Mouse (Mus musculus) heart, postnatal 25 days (tissue): ENCODE measurements at regions not wholly inside any gene's neighbourhood (a gene's known extent, or its start where the extent isn't known, plus 50 kb on each side); places are given as distances from the start of the nearest gene placed in this dataset.
"Not testable (repeated sequence)": the region's sequence is repeated elsewhere in the genome, so short reads cannot be mapped to it uniquely, and the experiment has no call there.

Source experiments
- DNase-seq: peaks from one replicate; pipeline ENCODE4 v3.0.0; 2022; ENCODE audit warnings: low spot score
- intact Hi-C: fragments of 180-260 bp; cut with DNase I; formaldehyde crosslinking; loops from one replicate; pipeline ENCODE4 v1.15.1; 2025

GRCm38 (mm10) chr1:189584831-189585230 is 103.1 kb downstream of the Cenpf start:
- intact Hi-C loops: no loop called here
- no peak for DNase-seq

- no peak for DNase-seq
- intact Hi-C loops: no loop called here
These were observed 106.5 kb downstream of the Cenpf start for GRCm38 (mm10) chr1:189581427-189581826.

DNA sequence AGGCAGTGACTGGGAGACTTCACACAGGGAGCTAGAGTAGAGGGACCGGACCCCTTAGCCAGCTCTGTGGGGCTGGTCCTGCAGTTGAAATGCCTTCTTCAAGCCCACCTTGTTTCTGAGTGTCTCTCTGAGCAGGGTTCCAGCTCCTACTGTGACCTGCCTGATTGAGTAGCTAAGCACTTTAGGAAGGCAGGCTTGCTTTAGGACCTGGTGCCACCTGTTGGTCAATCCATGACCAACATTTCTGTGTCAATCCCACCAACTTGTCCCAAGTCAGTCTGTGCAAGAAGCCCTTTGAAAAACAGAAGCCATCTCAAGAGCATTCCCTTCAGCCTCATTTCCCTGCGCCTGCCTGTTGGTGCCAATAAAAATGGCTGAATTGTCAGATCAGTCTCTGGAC is 108.5 kb downstream of the Cenpf start:
- DNase-seq: peak; percentile 2
- intact Hi-C loops: loop anchor here (1.0 to 10.0 kb wide), 2 partner anchors 265 to 551 kb away; no protein-coding TSS in a partner anchor

GRCm38 (mm10) chr1:189576311-189577002 is 111.4 kb downstream of the Cenpf start:
- intact Hi-C loops: loop anchor here (10.0 kb wide), 1 partner anchor 262 kb away; no protein-coding TSS in a partner anchor
- peak; percentile 12 for DNase-seq

GRCm38 (mm10) chr1:189575525-189576240 is 112.2 kb downstream of the Cenpf start:
- intact Hi-C loops: loop anchor here (10.0 kb wide), 1 partner anchor 261 kb away; no protein-coding TSS in a partner anchor
- peak; percentile 10 for DNase-seq

GRCm38 (mm10) chr1:189566491-189566890 is 121.4 kb downstream of the Cenpf start:
- intact Hi-C loops: no loop called here
- no peak for DNase-seq

GRCm38 (mm10) chr1:189561831-189562230 is 126.1 kb downstream of the Cenpf start:
- intact Hi-C loops: no loop called here
- DNase-seq: no peak

DNA sequence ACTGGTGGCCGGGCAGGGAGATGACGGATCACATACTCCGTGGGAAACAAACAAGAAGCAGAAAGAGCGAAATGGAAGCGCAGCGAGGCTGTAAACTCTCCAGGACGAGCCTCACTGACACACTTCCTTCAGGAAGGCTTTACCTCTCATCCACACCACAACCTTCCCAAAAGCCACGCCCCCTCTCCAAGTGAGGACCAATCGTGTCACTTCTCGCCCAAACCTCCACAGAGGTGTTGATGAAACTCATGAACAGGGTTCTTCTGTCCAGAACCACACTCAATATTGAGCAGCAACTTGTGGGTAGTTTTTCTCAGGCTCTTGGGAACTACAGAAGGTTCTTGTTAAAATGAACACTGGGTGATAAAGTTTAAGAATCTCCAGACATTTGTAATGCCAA is 127.3 kb downstream of the Cenpf start:
- DNase-seq: no peak
- intact Hi-C loops: no loop called here

GRCm38 (mm10) chr1:189550851-189551250 is 137.0 kb downstream of the Cenpf start:
- intact Hi-C loops: no loop called here

GRCm38 (mm10) chr1:189532834-189533233 is 130.8 kb upstream of the Kcnk2 start:
- intact Hi-C loops: no loop called here
- DNase-seq: no peak

More at GRCm38 (mm10) chr1:189550851-189551250, 137.0 kb downstream of the Cenpf start:
- DNase-seq: no peak

DNA sequence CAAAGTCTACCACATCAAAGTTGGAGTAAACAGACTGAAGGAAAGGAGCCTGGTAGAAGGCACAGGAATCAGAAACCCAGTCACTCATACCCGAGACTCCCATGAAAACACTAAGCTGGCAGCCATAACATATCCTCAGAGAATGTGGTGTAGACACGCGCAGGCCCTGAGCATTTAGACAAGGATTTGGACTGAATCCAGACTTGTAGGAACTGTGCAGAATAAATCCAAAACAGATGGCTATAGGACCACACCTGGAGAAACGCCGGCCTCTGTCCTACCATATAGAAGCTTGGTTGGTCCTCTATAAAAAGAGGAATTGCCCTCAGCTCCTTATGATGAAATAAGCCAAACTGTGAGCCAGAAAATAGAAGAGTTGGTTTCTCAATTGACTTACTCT is 124.3 kb upstream of the Kcnk2 start:
- intact Hi-C loops: no loop called here

GRCm38 (mm10) chr1:189515476-189515875 is 113.4 kb upstream of the Kcnk2 start:
- DNase-seq: no peak
- intact Hi-C loops: no loop called here

More for the DNA sequence above, 124.3 kb upstream of the Kcnk2 start:
- DNase-seq: no peak

GRCm38 (mm10) chr1:189513358-189513757 is 111.3 kb upstream of the Kcnk2 start:
- intact Hi-C loops: no loop called here
- no peak for DNase-seq

DNA sequence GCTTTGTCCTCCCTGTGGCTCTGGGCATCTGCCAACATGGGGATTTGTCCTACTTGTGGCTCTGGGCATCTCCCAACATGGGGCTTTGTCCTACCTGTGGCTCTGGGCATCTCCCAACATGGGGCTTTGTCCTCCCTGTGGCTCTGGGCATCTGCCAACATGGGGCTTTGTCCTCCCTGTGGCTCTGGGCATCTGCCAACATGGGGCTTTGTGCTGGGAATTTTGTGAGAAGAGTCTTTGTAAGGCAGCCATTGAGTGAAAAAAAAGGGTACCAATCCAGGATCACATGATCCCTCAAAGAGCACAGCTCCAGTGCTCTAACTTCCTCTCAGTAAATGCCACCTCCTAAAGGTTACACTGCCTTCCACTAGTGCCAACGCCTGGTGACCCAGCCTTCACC is 105.2 kb upstream of the Kcnk2 start:
- intact Hi-C loops, DNase-seq: not testable (repeated sequence)

DNA sequence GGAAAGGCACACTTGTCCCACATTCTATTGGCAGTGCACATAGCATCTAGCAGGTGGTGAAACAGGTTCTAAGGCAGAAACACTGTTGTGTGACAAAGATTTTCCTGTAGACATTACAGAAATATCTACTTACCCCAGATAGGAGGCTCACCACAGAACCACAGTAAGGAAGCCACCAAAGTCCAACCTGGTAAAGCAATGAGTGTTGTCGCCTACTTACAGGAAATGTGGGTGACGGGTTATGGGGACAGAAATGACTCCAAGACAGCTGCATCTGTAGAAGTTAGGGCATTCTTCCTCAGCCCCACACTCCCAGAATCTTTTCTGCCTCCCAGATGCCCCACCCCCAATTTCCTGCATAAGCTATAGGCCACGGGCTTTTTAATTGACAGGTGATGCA is 97.6 kb upstream of the Kcnk2 start:
- DNase-seq: no peak
- intact Hi-C loops: no loop called here

GRCm38 (mm10) chr1:189499141-189499540 is 97.1 kb upstream of the Kcnk2 start:
- intact Hi-C loops: no loop called here
- DNase-seq: no peak

- no peak for DNase-seq
- intact Hi-C loops: no loop called here
These were observed 95.0 kb upstream of the Kcnk2 start for GRCm38 (mm10) chr1:189497031-189497430.

- peak; percentile 47 for DNase-seq
- intact Hi-C loops: no loop called here
These were observed 93.5 kb upstream of the Kcnk2 start for GRCm38 (mm10) chr1:189495386-189496150.

- DNase-seq: no peak
- intact Hi-C loops: no loop called here
These were observed 92.8 kb upstream of the Kcnk2 start for GRCm38 (mm10) chr1:189494896-189495295.

DNA sequence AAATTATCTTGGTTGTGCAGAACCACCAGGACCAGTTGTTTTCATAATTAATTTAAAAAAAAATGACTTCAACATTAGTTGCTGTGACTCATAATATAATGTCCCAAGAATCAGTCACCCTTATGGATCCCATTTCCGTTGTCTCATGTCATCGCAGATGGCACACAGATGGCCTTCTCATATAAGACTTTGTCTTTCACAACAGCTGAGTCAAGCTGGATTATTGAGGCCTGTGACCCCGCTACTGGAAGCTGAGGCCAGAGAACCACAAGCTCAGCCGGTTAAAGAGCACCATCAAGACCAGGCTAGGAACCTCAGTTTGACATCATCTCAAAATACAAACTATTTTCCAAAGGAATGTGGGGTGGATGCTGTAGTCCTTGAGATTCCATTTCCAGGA is 83.3 kb upstream of the Kcnk2 start:
- intact Hi-C loops: no loop called here
- DNase-seq: no peak

GRCm38 (mm10) chr1:189483331-189483730 is 81.3 kb upstream of the Kcnk2 start:
- intact Hi-C loops: no loop called here
- DNase-seq: no peak
